Mouse (Mus musculus) limb, embryonic 11.5 days (tissue): ENCODE data around the gene Tmc8. TPM values are rescaled to one million over a fixed set of nuclear protein-coding genes. Genes with fewer than 3 reads are reported as not detected.
A peak's percentile ranks its signal among the peaks of the same experiment; 100 is the strongest.

Source experiments
- ATAC-seq: fragments of 200-750 bp; cut with Nextera tagmentation; 2 replicates; pipeline ENCODE4 v1.8.0; 2017; ENCODE audit warnings: low read depth; ENCODE audit not compliant: insufficient number of reproducible peaks, low FRiP score, low TSS enrichment
- DNase-seq: peaks from one replicate; pipeline ENCODE4 v3.0.0-alpha.2; 2015; ENCODE audit warnings: low spot score
- H3K27ac ChIP-seq: fragments of 300-500 bp; sonication (generic); replicated peaks from 2 replicates; pipeline ENCODE4 v1.5.1; 2014; ENCODE audit warnings: low read depth, mild to moderate bottlenecking, low read length
- H3K27me3 ChIP-seq: fragments of 300-500 bp; sonication (generic); 2 replicates; pipeline ENCODE4 v1.6.1; 2014; ENCODE audit warnings: mild to moderate bottlenecking, low read length, mixed read lengths; ENCODE audit not compliant: control insufficient read depth, insufficient read depth
- H3K36me3 ChIP-seq: fragments of 300-500 bp; sonication (generic); 2 replicates; pipeline ENCODE4 v1.6.1; 2014; ENCODE audit warnings: mild to moderate bottlenecking, low read length, moderate library complexity, mixed read lengths; ENCODE audit not compliant: control insufficient read depth, insufficient read depth
- H3K4me1 ChIP-seq: fragments of 300-500 bp; sonication (generic); 2 replicates; pipeline ENCODE4 v1.6.1; 2014; ENCODE audit warnings: low read length, mixed read lengths; ENCODE audit not compliant: control insufficient read depth, insufficient read depth
- H3K4me2 ChIP-seq: fragments of 300-500 bp; sonication (generic); 2 replicates; pipeline ENCODE4 v1.6.1; 2014; ENCODE audit warnings: low read depth, mild to moderate bottlenecking, moderate library complexity; ENCODE audit not compliant: severe bottlenecking
- H3K4me3 ChIP-seq: fragments of 300-500 bp; sonication (generic); 2 replicates; pipeline ENCODE4 v1.5.1; 2014; ENCODE audit warnings: low read depth, low read length
- H3K9ac ChIP-seq: fragments of 300-500 bp; sonication (generic); 2 replicates; pipeline ENCODE4 v1.6.1; 2014; ENCODE audit warnings: mild to moderate bottlenecking, low read length
- H3K9me3 ChIP-seq: fragments of 300-500 bp; sonication (generic); 2 replicates; pipeline ENCODE4 v1.6.1; 2016; ENCODE audit warnings: low read length; ENCODE audit not compliant: control insufficient read depth
- WGBS: fragments of 180-500 bp; shearing (Covaris S2); extraction: QIAGEN DNeasy Blood & Tissue Kit; methylation state at CpG from one replicate; pipeline ENCODE4 v1.1.7; 2014; 5-methylcytosine and 5-hydroxymethylcytosine counted together
- polyA plus RNA-seq: library from polyadenylated mRNA; unstranded; fragments of >200 nt; fragmentation: Nextera tagmentation; extraction: Ambion mirVana; gene quantifications from 2 replicates; pipeline ENCODE4 v1.2.1, GENCODE M21; 2014

The Tmc8 gene
- polyA plus RNA-seq, 1 experiment from 2014 or later, result 0.87 TPM

DNA sequence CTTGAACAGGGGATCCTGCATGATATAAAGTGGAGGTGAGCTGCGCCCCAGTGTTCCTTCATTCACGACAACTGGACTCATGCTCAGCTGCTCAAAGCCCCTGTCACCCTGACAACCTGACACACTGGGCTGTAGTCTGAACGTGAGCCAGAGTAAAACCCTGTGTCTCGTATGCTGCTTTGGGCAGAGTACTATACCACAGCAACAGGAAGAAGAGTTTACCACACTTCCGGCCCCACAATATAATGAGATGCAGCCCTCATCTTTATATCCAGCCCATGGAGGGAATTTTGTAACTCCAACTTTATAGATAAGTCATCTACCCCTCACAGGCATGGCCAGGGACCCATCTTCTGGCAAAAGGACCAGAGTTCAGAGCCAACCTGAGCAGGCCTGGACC, 4.8 kb upstream of the Tmc8 start:
- ATAC-seq (no peak), DNase-seq (no peak)
- Histone ChIP-seq H3K9me3 (no peaks in the 10 kb centered on the region), H3K36me3 (peaks cover 5% of the 10 kb centered on the region), H3K4me2 (no peak overlapping the region), H3K9ac (no peak overlapping the region), H3K27ac (no peak overlapping the region), H3K4me1 (peaks cover 25% of the 10 kb centered on the region), H3K27me3 (peaks cover 2% of the 10 kb centered on the region; the same call in 1 of the 2 replicates), H3K4me3 (no peak overlapping the region)
- 90% methylated on average over 5 of the region's 5 CpGs for WGBS

DNA sequence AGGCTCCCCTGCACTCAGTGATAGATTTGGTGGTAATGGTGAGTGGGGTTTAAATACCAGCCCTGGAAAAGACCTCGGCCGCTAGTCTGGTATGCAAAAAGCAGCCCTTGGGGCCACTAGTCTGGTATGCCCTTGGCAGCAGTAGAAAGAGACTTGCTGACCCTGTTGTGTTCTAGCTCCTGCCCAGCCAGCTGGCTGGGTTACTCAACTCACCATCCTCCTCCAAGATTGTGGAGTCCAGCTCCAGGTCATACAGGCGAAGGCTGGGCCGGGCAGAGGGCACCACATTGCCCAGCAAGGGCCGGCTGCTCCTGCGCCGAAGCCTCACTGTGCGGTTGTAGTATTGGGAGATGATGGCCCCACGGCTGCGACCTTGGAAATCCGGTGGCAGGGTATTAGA, 3.8 kb upstream of the Tmc8 start:
- WGBS, result 97% methylated on average over 11 of the region's 11 CpGs
- H3K4me2 ChIP-seq, result no peak overlapping the region
- no peak overlapping the region for H3K9ac ChIP-seq
- peaks cover 5% of the 10 kb centered on the region for H3K36me3 ChIP-seq
- no peaks in the 10 kb centered on the region for H3K9me3 ChIP-seq
- peaks cover 2% of the 10 kb centered on the region; the same call in 1 of the 2 replicates for H3K27me3 ChIP-seq
- H3K27ac ChIP-seq, result no peak overlapping the region
- peaks cover 25% of the 10 kb centered on the region for H3K4me1 ChIP-seq
- ATAC-seq (no peak), DNase-seq (no peak)
- no peak overlapping the region for H3K4me3 ChIP-seq

- DNase-seq, result peak; percentile 45
- Histone ChIP-seq H3K4me3 (peak overlapping the region; percentile 5; the same call in 1 of the 2 replicates), H3K4me1 (peaks cover 27% of the 10 kb centered on the region), H3K9ac (peak overlapping the region; percentile 1; the same call in 1 of the 2 replicates), H3K27ac (peak overlapping the region; percentile 63), H3K36me3 (peaks cover 3% of the 10 kb centered on the region; the same call in 1 of the 2 replicates), H3K4me2 (peak overlapping the region; percentile 99), H3K9me3 (no peaks in the 10 kb centered on the region), H3K27me3 (peaks cover 2% of the 10 kb centered on the region; the same call in 1 of the 2 replicates)
- 56% methylated on average over 12 of the region's 12 CpGs for WGBS
- ATAC-seq, result no peak
These were observed 2.9 kb upstream of the Tmc8 start for GRCm38 (mm10) chr11:117778851-117779433.

- peak; percentile 16; the same call in 1 of the 2 replicates for ATAC-seq
These were observed 2.3 kb upstream of the Tmc8 start for GRCm38 (mm10) chr11:117779434-117780198.

GRCm38 (mm10) chr11:117780199-117780515, 1.7 kb upstream of the Tmc8 start:
- peak overlapping the region; percentile 99 for H3K4me2 ChIP-seq
- peaks cover 3% of the 10 kb centered on the region; the same call in 1 of the 2 replicates for H3K36me3 ChIP-seq
- peak overlapping the region; percentile 63 for H3K9ac ChIP-seq
- WGBS, result 3% methylated on average over 16 of the region's 17 CpGs
- DNase-seq (no peak), ATAC-seq (peak; percentile 46)
- peaks cover 2% of the 10 kb centered on the region; the same call in 1 of the 2 replicates for H3K27me3 ChIP-seq
- H3K27ac ChIP-seq, result peak overlapping the region; percentile 63
- H3K4me3 ChIP-seq, result peak overlapping the region; percentile 43
- peaks cover 27% of the 10 kb centered on the region for H3K4me1 ChIP-seq
- H3K9me3 ChIP-seq, result no peaks in the 10 kb centered on the region

More at GRCm38 (mm10) chr11:117779434-117780198, 2.3 kb upstream of the Tmc8 start:
- H3K9me3 ChIP-seq, result no peaks in the 10 kb centered on the region
- peak overlapping the region; percentile 43 for H3K4me3 ChIP-seq
- peak overlapping the region; percentile 63 for H3K9ac ChIP-seq
- peak overlapping the region; percentile 63 for H3K27ac ChIP-seq
- H3K4me2 ChIP-seq, result peak overlapping the region; percentile 99
- peak; percentile 79 for DNase-seq
- 4% methylated on average over 38 of the region's 38 CpGs for WGBS
- peaks cover 3% of the 10 kb centered on the region; the same call in 1 of the 2 replicates for H3K36me3 ChIP-seq
- H3K27me3 ChIP-seq, result peaks cover 2% of the 10 kb centered on the region; the same call in 1 of the 2 replicates
- H3K4me1 ChIP-seq, result peaks cover 27% of the 10 kb centered on the region

GRCm38 (mm10) chr11:117780582-117781111, 1.2 kb upstream of the Tmc8 start:
- peak overlapping the region; percentile 99 for H3K4me2 ChIP-seq

GRCm38 (mm10) chr11:117781199-117781821, 566 bp upstream of the Tmc8 start:
- peaks cover 27% of the 10 kb centered on the region for H3K4me1 ChIP-seq
- no peak for ATAC-seq
- H3K27ac ChIP-seq, result peak overlapping the region; percentile 32
- H3K27me3 ChIP-seq, result peaks cover 2% of the 10 kb centered on the region; the same call in 1 of the 2 replicates
- H3K9ac ChIP-seq, result no peak overlapping the region
- DNase-seq, result peak; percentile 39
- H3K4me2 ChIP-seq, result peak overlapping the region; percentile 99
- H3K9me3 ChIP-seq, result no peaks in the 10 kb centered on the region
- H3K36me3 ChIP-seq, result no peaks in the 10 kb centered on the region
- H3K4me3 ChIP-seq, result peak overlapping the region; percentile 2; the same call in 1 of the 2 replicates
- WGBS, result 20% methylated on average over 18 of the region's 18 CpGs

More at GRCm38 (mm10) chr11:117780582-117781111, 1.2 kb upstream of the Tmc8 start:
- Histone ChIP-seq H3K27ac (peak overlapping the region; percentile 63; the same call in 1 of the 2 replicates), H3K9ac (peak overlapping the region; percentile 63; the same call in 1 of the 2 replicates), H3K4me3 (peak overlapping the region; percentile 43), H3K9me3 (no peaks in the 10 kb centered on the region), H3K36me3 (0 out of 2 replicates have a peak, but pooled peaks cover under 1% of the 10 kb centered on the region), H3K4me1 (peaks cover 27% of the 10 kb centered on the region), H3K27me3 (peaks cover 2% of the 10 kb centered on the region; the same call in 1 of the 2 replicates)
- WGBS, result under 1% methylated on average over 19 of the region's 19 CpGs
- peak; percentile 80 for ATAC-seq
- peak; percentile 88 for DNase-seq

- DNase-seq (no peak), ATAC-seq (no peak)
- H3K4me2 ChIP-seq, result peak overlapping the region; percentile 51
- no peak overlapping the region for H3K27ac ChIP-seq
- H3K36me3 ChIP-seq, result no peaks in the 10 kb centered on the region
- H3K9me3 ChIP-seq, result no peaks in the 10 kb centered on the region
- peaks cover 29% of the 10 kb centered on the region for H3K4me1 ChIP-seq
- H3K4me3 ChIP-seq, result peak overlapping the region; percentile 16
- peaks cover 2% of the 10 kb centered on the region; the same call in 1 of the 2 replicates for H3K27me3 ChIP-seq
- 0 out of 2 replicates have a peak overlapping the region, but pooled peaks have one; percentile 28 for H3K9ac ChIP-seq
- WGBS, result 50% methylated on average over 9 of the region's 9 CpGs
These were observed 794 bp downstream of the Tmc8 start for GRCm38 (mm10) chr11:117782705-117783034.
